Mouse (Mus musculus): Measurements from ENCODE around the gene 1810030O07Rik. TPM values are rescaled to one million over a fixed set of nuclear protein-coding genes. Genes with fewer than 3 reads are reported as not detected.
"Not testable (repeated sequence)": the region's sequence is repeated elsewhere in the genome, so short reads cannot be mapped to it uniquely, and the experiment has no call there.

Gene 1810030O07Rik
- polyA plus RNA-seq, 1 experiment from 2014 or later = 36.9 TPM

DNA sequence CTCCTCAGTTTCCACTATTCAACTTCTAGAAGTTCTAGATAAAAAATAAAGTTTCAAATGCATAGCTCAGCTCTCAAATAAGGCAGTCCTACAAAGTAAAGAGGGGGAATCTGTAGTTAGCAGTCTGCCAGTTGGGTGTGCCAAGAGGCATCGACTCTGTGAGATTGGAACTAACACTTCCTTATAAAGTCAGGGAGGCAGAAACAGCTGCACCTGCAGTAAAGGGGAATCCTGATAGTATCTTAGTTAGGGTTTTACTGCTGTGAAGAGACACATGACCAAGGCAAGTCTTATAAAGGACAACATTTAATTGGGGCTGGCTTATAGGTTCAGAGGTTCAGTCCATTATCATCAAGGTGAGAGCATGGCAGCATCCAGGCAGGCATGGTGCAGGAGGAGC is 61.1 kb downstream of the 1810030O07Rik start:
- WGBS = 86% methylated on average over 1 of the region's 1 CpGs
- H3K36me3 ChIP-seq; ATAC-seq (ENCODE audit: insufficient number of reproducible peaks, low FRiP score, low TSS enrichment, low read depth); H3K4me3 ChIP-seq (replicated peaks); H3K27ac ChIP-seq (replicated peaks); H3K4me1 ChIP-seq; H3K9ac ChIP-seq; H3K9me3 ChIP-seq (replicated peaks); H3K4me2 ChIP-seq (replicated peaks); H3K27me3 ChIP-seq: not testable (repeated sequence)

DNA sequence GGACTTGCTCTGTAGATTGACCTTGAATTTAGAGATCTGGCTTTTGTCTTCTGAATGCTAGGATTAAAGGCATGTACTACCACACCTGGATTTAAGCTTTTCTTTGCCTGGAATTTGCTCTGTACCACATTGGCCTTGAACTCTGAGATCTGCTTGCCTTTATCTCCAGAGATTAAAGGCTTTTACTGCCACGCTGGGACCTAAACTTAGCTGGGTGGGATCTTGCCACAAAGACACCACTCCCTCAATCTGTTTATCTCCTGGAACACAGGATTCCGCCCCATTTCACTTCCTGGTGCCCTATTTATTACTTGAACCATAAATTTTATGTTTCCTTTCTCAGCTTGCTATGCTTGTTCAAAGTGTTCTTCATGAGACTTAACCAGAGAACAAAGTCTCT is 62.3 kb downstream of the 1810030O07Rik start:
- Histone ChIP-seq H3K9ac (no peak overlapping the region), H3K27me3 (no peaks in the 10 kb centered on the region), H3K36me3 (0 out of 2 replicates have a peak, but pooled peaks cover 6% of the 10 kb centered on the region), H3K4me2 (replicated peaks) (no peak overlapping the region), H3K9me3 (replicated peaks) (no peaks in the 10 kb centered on the region), H3K4me1 (no peaks in the 10 kb centered on the region), H3K4me3 (replicated peaks) (no peak overlapping the region), H3K27ac (replicated peaks) (no peak overlapping the region)
- no peak for ATAC-seq (ENCODE audit: insufficient number of reproducible peaks, low FRiP score, low TSS enrichment, low read depth)
- WGBS = 77% methylated on average over 2 of the region's 2 CpGs

DNA sequence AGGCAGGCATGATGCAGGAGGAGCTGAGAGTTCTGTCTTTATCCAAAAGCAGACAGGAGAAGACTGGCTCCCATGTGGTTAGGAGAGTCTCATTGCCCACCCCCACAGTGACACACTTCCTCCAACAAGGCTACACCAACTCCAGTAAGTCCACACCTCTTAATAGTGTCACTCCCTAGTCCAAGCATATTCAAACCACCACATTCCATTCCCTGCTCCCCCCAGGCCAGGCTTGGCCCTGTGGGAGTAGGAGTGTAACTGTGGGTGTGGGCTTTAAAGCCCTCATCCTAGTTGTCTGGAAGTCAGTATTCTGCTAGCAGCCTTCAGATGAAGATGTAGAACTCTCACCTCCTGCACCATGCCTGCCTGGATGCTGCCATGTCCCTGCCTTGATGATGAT is 62.9 kb downstream of the 1810030O07Rik start:
- not testable (repeated sequence) for ATAC-seq (ENCODE audit: insufficient number of reproducible peaks, low FRiP score, low TSS enrichment, low read depth); H3K4me2 ChIP-seq (replicated peaks); H3K27me3 ChIP-seq; H3K9ac ChIP-seq; H3K27ac ChIP-seq (replicated peaks); H3K36me3 ChIP-seq; H3K4me1 ChIP-seq; H3K4me3 ChIP-seq (replicated peaks); H3K9me3 ChIP-seq (replicated peaks)

Other genes starting within 250 kb of the 1810030O07Rik start
- 79.6 and 80.3 TPM in 2 replicates for gene Atp6ap2, start 85.9 kb downstream of the 1810030O07Rik start, polyA plus RNA-seq (2015; fragmentation: Nextera tagmentation; extraction: Ambion mirVana)
- gene Med14, start 88.4 kb upstream of the 1810030O07Rik start, polyA plus RNA-seq (2015; fragmentation: Nextera tagmentation; extraction: Ambion mirVana) = 14.1 and 14.3 TPM in 2 replicates

Measured in embryonic facial prominence, embryonic 15.5 days (tissue).